Mouse (Mus musculus): ENCODE measurements around the gene Echdc2. TPM values are rescaled to one million over a fixed set of nuclear protein-coding genes. Genes with fewer than 3 reads are reported as not detected.
"Not testable (repeated sequence)": the region's sequence is repeated elsewhere in the genome, so short reads cannot be mapped to it uniquely, and the experiment has no call there.

Gene Echdc2
- polyA plus RNA-seq, 1 experiment from 2014 or later, result 17.6 TPM

DNA sequence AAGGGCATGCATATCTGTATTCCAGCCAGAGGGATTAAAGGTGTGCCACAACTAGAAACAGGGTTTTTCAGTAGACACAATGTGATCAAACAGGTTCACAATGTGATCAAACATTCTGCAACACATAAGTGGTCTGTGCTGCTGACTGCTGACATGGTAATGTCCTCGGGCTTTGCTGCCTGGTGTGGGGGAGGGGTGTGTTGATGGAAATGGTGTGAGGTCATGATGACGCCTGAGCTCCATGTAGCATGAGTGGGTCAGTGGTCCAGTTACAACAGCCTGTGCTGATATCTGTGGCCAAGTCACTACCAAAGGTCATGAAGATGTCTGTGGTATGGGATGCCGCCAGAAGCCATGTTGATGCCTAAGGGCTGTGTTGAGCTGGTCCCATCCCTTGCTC, 34.8 kb upstream of the Echdc2 start:
- ATAC-seq (replicated peaks; ENCODE audit: low FRiP score), result no peak
- no peak overlapping the region for H3K9ac ChIP-seq (ENCODE audit: low read depth, low read length)
- no peaks in the 10 kb centered on the region for H3K9me3 ChIP-seq (ENCODE audit: control insufficient read depth, low read length)
- H3K27ac ChIP-seq (ENCODE audit: low read depth, low read length), result no peak overlapping the region
- no peaks in the 10 kb centered on the region for H3K36me3 ChIP-seq (ENCODE audit: control insufficient read depth, insufficient read depth, low read length)
- no peak overlapping the region for H3K4me3 ChIP-seq (ENCODE audit: low read depth, low read length)
- DNase-seq (ENCODE audit: low spot score), result no peak
- WGBS, result 79% methylated on average over 3 of the region's 3 CpGs
- H3K27me3 ChIP-seq (replicated peaks; ENCODE audit: control insufficient read depth, insufficient read depth, low read length), result no peaks in the 10 kb centered on the region
- no peaks in the 10 kb centered on the region for H3K4me1 ChIP-seq (replicated peaks; ENCODE audit: control insufficient read depth, insufficient read depth, low read length)
- no peak overlapping the region for H3K4me2 ChIP-seq

DNA sequence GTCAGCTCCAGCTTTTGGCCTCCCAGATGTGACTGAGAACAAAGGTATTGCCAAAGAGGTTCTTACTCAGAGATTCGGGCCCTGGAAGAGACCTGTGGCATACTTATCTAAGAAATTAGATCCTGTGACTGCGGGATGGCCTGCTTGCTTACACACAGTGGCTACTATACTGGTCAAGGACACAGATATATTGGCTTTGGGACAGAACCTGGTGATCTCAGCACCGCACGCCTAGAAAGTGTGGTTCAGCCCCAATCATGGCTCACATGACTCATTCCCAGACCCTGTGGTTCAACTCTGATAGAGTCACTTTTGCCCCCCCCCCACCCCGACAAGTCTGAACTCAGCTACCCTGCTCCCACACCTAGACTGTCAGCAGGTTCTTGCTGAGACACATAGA, 28.3 kb upstream of the Echdc2 start:
- ATAC-seq (replicated peaks; ENCODE audit: low FRiP score), result no peak
- H3K27me3 ChIP-seq (replicated peaks; ENCODE audit: control insufficient read depth, insufficient read depth, low read length), result no peaks in the 10 kb centered on the region
- H3K9me3 ChIP-seq (ENCODE audit: control insufficient read depth, low read length), result no peaks in the 10 kb centered on the region
- H3K36me3 ChIP-seq (ENCODE audit: control insufficient read depth, insufficient read depth, low read length), result no peaks in the 10 kb centered on the region
- WGBS, result 84% methylated on average over 5 of the region's 5 CpGs
- no peak overlapping the region for H3K9ac ChIP-seq (ENCODE audit: low read depth, low read length)
- H3K4me2 ChIP-seq, result no peak overlapping the region
- H3K4me3 ChIP-seq (ENCODE audit: low read depth, low read length), result no peak overlapping the region
- no peaks in the 10 kb centered on the region for H3K4me1 ChIP-seq (replicated peaks; ENCODE audit: control insufficient read depth, insufficient read depth, low read length)
- no peak for DNase-seq (ENCODE audit: low spot score)
- no peak overlapping the region for H3K27ac ChIP-seq (ENCODE audit: low read depth, low read length)

DNA sequence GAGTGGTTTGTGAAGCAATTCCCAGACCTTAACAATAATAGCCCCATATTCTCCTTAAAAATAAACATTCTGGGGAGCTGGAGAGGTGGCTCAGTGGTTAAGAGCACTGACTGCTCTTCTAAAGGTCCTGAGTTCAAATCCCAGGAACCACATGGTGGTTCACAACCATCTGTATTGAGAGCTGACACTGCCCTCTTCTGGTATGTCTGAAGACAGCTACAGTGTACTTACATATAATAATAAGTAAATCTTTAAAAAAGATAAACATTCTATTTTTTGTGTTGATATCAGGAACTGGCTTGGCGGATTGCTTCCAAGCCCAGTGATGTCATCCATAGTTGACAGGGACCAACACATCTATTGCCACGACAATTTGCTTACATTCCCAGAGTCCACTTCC, 22.1 kb upstream of the Echdc2 start:
- DNase-seq (ENCODE audit: low spot score); ATAC-seq (replicated peaks; ENCODE audit: low FRiP score); H3K9ac ChIP-seq (ENCODE audit: low read depth, low read length); H3K4me3 ChIP-seq (ENCODE audit: low read depth, low read length); H3K36me3 ChIP-seq (ENCODE audit: control insufficient read depth, insufficient read depth, low read length); H3K9me3 ChIP-seq (ENCODE audit: control insufficient read depth, low read length); H3K27ac ChIP-seq (ENCODE audit: low read depth, low read length); H3K27me3 ChIP-seq (replicated peaks; ENCODE audit: control insufficient read depth, insufficient read depth, low read length); H3K4me1 ChIP-seq (replicated peaks; ENCODE audit: control insufficient read depth, insufficient read depth, low read length); H3K4me2 ChIP-seq: not testable (repeated sequence)
- WGBS, result 81% methylated on average over 2 of the region's 2 CpGs

DNA sequence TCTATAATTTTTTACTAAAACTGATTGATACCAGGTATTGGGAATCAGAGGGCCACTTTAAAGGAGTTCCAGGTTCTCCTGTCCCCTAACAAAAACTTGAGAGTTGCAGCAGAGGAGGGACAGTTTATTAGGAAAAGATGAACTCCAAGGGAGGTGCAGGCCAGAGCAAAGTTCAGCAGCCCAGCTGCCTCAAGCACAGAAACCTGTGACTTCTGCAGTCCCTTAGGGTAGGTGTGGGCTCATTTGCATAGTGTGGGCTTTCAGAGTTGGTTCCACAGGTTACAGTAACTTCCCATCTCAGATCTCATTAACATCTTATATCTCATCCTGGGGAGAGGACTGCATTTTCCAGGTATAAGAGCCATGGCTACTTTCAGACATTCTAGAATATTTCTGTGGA, 21.5 kb upstream of the Echdc2 start:
- ATAC-seq (replicated peaks; ENCODE audit: low FRiP score) (no peak), DNase-seq (ENCODE audit: low spot score) (no peak)
- no peak overlapping the region for H3K9ac ChIP-seq (ENCODE audit: low read depth, low read length)
- no peak overlapping the region for H3K4me3 ChIP-seq (ENCODE audit: low read depth, low read length)
- H3K27me3 ChIP-seq (replicated peaks; ENCODE audit: control insufficient read depth, insufficient read depth, low read length), result no peaks in the 10 kb centered on the region
- no peaks in the 10 kb centered on the region for H3K9me3 ChIP-seq (ENCODE audit: control insufficient read depth, low read length)
- H3K4me2 ChIP-seq, result no peak overlapping the region
- H3K27ac ChIP-seq (ENCODE audit: low read depth, low read length), result no peak overlapping the region
- no peaks in the 10 kb centered on the region for H3K36me3 ChIP-seq (ENCODE audit: control insufficient read depth, insufficient read depth, low read length)
- no peaks in the 10 kb centered on the region for H3K4me1 ChIP-seq (replicated peaks; ENCODE audit: control insufficient read depth, insufficient read depth, low read length)

DNA sequence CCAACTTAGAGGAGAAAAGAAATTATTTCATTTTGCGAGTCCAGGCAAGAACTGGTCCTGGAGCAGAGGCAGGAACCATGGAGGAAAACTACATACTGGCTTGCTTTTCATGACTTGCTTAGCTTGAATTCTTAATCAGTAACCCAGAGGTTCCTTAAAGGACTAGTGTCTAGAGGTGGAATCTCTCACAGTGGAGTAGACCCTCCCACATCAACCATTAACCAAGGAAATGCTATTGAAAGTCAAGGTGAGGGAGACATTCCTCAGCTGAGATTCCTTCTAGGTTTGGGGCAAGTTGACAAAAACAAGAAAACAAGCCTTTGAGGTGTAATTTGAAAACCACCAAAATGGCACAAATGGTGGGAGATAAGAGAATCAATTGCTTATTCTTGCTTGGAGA, 20.4 kb upstream of the Echdc2 start, which contains the start of gene Scp2:
Gene Scp2 (minus strand): TSS at position 119 of the 400 bp plus-strand sequence.
- H3K4me1 ChIP-seq (replicated peaks; ENCODE audit: control insufficient read depth, insufficient read depth, low read length), result no peaks in the 10 kb centered on the region
- 90% methylated on average over 1 of the region's 1 CpGs for whole genome bisulfite sequencing
- no peaks in the 10 kb centered on the region for H3K9me3 ChIP-seq (ENCODE audit: control insufficient read depth, low read length)
- no peak within 1 kb of the TSS for H3K9ac ChIP-seq (ENCODE audit: low read depth, low read length)
- H3K4me3 ChIP-seq (ENCODE audit: low read depth, low read length), result no peak within 1 kb of the TSS
- DNase-seq (ENCODE audit: low spot score) (no peak), ATAC-seq (replicated peaks; ENCODE audit: low FRiP score) (no peak)
- no peak within 1 kb of the TSS for H3K27ac ChIP-seq (ENCODE audit: low read depth, low read length)
- no peak within 1 kb of the TSS for H3K4me2 ChIP-seq
- H3K36me3 ChIP-seq (ENCODE audit: control insufficient read depth, insufficient read depth, low read length), result no peaks in the 10 kb centered on the region
- no peaks in the 10 kb centered on the region for H3K27me3 ChIP-seq (replicated peaks; ENCODE audit: control insufficient read depth, insufficient read depth, low read length)

DNA sequence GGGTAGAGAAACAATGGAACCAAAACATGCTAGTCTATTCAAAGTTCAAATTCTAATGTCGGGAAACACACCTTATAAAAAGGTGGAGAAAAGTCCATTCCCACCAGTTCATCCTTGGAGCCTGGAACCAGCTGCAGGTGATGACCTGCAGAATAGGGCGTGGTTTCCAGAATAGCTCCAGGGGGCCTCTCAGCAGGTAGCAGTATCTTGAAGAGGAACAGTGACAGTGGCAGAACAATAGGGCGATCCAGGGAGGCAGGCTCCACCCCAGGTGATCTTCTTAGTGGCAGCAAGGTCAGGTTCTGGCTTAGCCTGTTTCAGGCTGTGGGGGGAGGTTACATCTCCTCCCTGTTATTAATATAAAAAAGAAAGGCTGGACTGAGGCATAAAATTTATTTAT, 19.7 kb upstream of the Echdc2 start:
- not testable (repeated sequence) for H3K4me1 ChIP-seq (replicated peaks; ENCODE audit: control insufficient read depth, insufficient read depth, low read length); H3K9ac ChIP-seq (ENCODE audit: low read depth, low read length); H3K36me3 ChIP-seq (ENCODE audit: control insufficient read depth, insufficient read depth, low read length); DNase-seq (ENCODE audit: low spot score); H3K4me2 ChIP-seq; H3K9me3 ChIP-seq (ENCODE audit: control insufficient read depth, low read length); H3K27ac ChIP-seq (ENCODE audit: low read depth, low read length); H3K4me3 ChIP-seq (ENCODE audit: low read depth, low read length); H3K27me3 ChIP-seq (replicated peaks; ENCODE audit: control insufficient read depth, insufficient read depth, low read length); ATAC-seq (replicated peaks; ENCODE audit: low FRiP score)
- WGBS, result 42% methylated on average over 3 of the region's 3 CpGs

DNA sequence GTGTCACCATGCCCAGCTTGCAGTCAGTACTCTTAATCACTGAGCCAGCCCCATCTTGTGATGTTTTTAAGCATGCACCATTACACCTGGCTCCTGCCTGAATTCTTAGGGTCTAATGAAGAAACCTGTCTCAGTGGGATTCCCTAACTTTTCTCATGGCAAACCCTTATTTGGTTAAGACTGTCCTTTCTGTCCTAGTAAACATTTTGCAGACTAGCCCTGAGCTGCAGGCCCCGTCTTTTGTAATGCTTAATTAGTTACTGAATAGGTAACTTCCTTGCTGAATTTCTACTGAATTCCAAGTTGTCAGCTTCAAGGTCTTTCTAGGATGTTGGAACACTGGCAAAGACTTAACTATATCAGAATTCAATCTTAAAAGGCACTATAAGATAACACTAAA, 10.1 kb upstream of the Echdc2 start:
- ATAC-seq (replicated peaks; ENCODE audit: low FRiP score), result not testable (repeated sequence)

DNA sequence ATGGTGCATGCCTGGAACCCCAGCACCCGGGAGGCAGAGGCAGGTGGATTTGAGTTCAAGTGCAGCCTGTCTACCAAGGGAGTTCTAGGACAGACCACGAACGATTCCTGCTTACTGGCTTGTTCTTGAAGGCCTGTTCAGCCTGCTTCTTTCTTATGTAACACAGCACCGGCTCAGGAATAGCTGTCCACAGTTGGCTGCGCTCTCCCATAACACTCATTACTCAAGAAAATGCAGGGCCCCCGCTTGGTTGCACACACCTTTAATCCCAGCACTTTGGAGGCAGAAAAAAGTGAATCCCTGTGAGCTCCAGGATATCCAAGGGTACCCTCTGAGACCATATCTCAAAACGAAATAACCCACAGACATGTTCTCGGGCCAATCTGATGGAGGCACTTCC, 3.3 kb upstream of the Echdc2 start:
- no peak for DNase-seq (ENCODE audit: low spot score)
- H3K27ac ChIP-seq (ENCODE audit: low read depth, low read length), result no peak overlapping the region
- no peak for ATAC-seq (replicated peaks; ENCODE audit: low FRiP score)
- H3K4me1 ChIP-seq (replicated peaks; ENCODE audit: control insufficient read depth, insufficient read depth, low read length), result no peaks in the 10 kb centered on the region
- no peaks in the 10 kb centered on the region for H3K36me3 ChIP-seq (ENCODE audit: control insufficient read depth, insufficient read depth, low read length)
- H3K9me3 ChIP-seq (ENCODE audit: control insufficient read depth, low read length), result no peaks in the 10 kb centered on the region
- no peak overlapping the region for H3K4me2 ChIP-seq
- WGBS, result 82% methylated on average over 8 of the region's 8 CpGs
- H3K4me3 ChIP-seq (ENCODE audit: low read depth, low read length), result no peak overlapping the region
- H3K9ac ChIP-seq (ENCODE audit: low read depth, low read length), result no peak overlapping the region
- H3K27me3 ChIP-seq (replicated peaks; ENCODE audit: control insufficient read depth, insufficient read depth, low read length), result 0 out of 2 replicates have a peak, but pooled peaks cover 4% of the 10 kb centered on the region

More for the DNA sequence above, 10.1 kb upstream of the Echdc2 start:
- not testable (repeated sequence) for H3K27ac ChIP-seq (ENCODE audit: low read depth, low read length); DNase-seq (ENCODE audit: low spot score); H3K9me3 ChIP-seq (ENCODE audit: control insufficient read depth, low read length); H3K4me1 ChIP-seq (replicated peaks; ENCODE audit: control insufficient read depth, insufficient read depth, low read length); H3K36me3 ChIP-seq (ENCODE audit: control insufficient read depth, insufficient read depth, low read length); H3K27me3 ChIP-seq (replicated peaks; ENCODE audit: control insufficient read depth, insufficient read depth, low read length); H3K9ac ChIP-seq (ENCODE audit: low read depth, low read length); H3K4me3 ChIP-seq (ENCODE audit: low read depth, low read length); H3K4me2 ChIP-seq
- WGBS, result 90% methylated on average over 1 of the region's 1 CpGs

DNA sequence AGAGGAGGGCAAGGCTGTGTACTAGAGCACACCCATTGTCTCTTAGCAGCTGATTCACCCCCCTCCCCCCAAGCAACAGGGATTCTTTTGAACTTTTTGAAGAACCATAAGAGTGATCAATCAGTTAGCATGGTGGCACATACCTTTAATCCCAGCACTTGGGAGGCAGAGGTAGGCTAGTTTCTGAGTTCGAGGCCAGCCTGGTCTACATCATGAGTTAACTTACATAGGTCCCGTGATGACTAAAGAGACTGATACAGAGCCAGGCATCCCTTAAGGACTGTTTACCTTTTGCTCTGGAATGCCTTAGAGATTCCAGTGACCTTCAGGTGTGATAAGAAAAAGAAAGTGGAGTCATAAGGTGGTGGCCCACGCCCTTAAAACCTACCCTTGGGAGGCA, 1.9 kb upstream of the Echdc2 start:
- ATAC-seq (replicated peaks; ENCODE audit: low FRiP score), result no peak

More for the DNA sequence above, 1.9 kb upstream of the Echdc2 start:
- Histone ChIP-seq H3K4me1 (replicated peaks; ENCODE audit: control insufficient read depth, insufficient read depth, low read length) (no peaks in the 10 kb centered on the region), H3K4me3 (ENCODE audit: low read depth, low read length) (no peak overlapping the region), H3K36me3 (ENCODE audit: control insufficient read depth, insufficient read depth, low read length) (no peaks in the 10 kb centered on the region), H3K27ac (ENCODE audit: low read depth, low read length) (no peak overlapping the region), H3K4me2 (no peak overlapping the region), H3K27me3 (replicated peaks; ENCODE audit: control insufficient read depth, insufficient read depth, low read length) (0 out of 2 replicates have a peak, but pooled peaks cover 4% of the 10 kb centered on the region), H3K9ac (ENCODE audit: low read depth, low read length) (no peak overlapping the region), H3K9me3 (ENCODE audit: control insufficient read depth, low read length) (no peaks in the 10 kb centered on the region)
- no peak for DNase-seq (ENCODE audit: low spot score)
- WGBS, result 71% methylated on average over 3 of the region's 3 CpGs

All from liver, embryonic 11.5 days (tissue).